Mouse (Mus musculus): Measurements from ENCODE around the gene Gtf2h5. TPM values are rescaled to one million over a fixed set of nuclear protein-coding genes. Genes with fewer than 3 reads are reported as not detected.

Gene Gtf2h5
- 169 and 174 TPM in 2 replicates for polyA plus RNA-seq (2016; fragmentation: Nextera tagmentation; extraction: Ambion mirVana)

GRCm38 (mm10) chr17:6079287-6080122, at the start of gene Gtf2h5, which contains the start of gene Serac1:
Gtf2h5 (plus strand) TSS chr17:6079786.
Serac1 (minus strand) TSS chr17:6079741.
- peak; percentile 96 for ATAC-seq (ENCODE audit: low FRiP score, low read depth)
- peaks cover 5% of the 10 kb centered on the region for H3K36me3 ChIP-seq
- WGBS: under 1% methylated on average over 70 of the region's 70 CpGs

GRCm38 (mm10) chr17:6035661-6036060, 43.9 kb upstream of the Gtf2h5 start:
- H3K4me1 ChIP-seq: no peaks in the 10 kb centered on the region
- no peak for ATAC-seq (ENCODE audit: low FRiP score, low read depth)
- WGBS: 44% methylated on average over 8 of the region's 8 CpGs

More at GRCm38 (mm10) chr17:6079287-6080122, at the start of gene Gtf2h5, which contains the start of gene Serac1:
- Histone ChIP-seq H3K9ac (peak within 1 kb of the TSS; percentile 78), H3K27me3 (replicated peaks) (no peaks in the 10 kb centered on the region), H3K9me3 (no peaks in the 10 kb centered on the region), H3K4me3 (peak within 1 kb of the TSS; percentile 74), H3K27ac (peak within 1 kb of the TSS; percentile 62), H3K4me2 (replicated peaks) (peak within 1 kb of the TSS; percentile 81), H3K4me1 (peaks cover 11% of the 10 kb centered on the region)

GRCm38 (mm10) chr17:6036458-6036857, 43.1 kb upstream of the Gtf2h5 start:
- Histone ChIP-seq H3K4me1 (no peaks in the 10 kb centered on the region), H3K9me3 (no peaks in the 10 kb centered on the region), H3K36me3 (no peaks in the 10 kb centered on the region), H3K27me3 (replicated peaks) (no peaks in the 10 kb centered on the region), H3K4me3 (no peak overlapping the region), H3K9ac (no peak overlapping the region), H3K27ac (no peak overlapping the region), H3K4me2 (replicated peaks) (no peak overlapping the region)
- ATAC-seq (ENCODE audit: low FRiP score, low read depth): no peak
- 87% methylated on average over 8 of the region's 8 CpGs for WGBS

More at GRCm38 (mm10) chr17:6035661-6036060, 43.9 kb upstream of the Gtf2h5 start:
- no peak overlapping the region for H3K4me3 ChIP-seq
- no peaks in the 10 kb centered on the region for H3K36me3 ChIP-seq
- H3K27ac ChIP-seq: no peak overlapping the region
- H3K9me3 ChIP-seq: no peaks in the 10 kb centered on the region
- no peak overlapping the region for H3K9ac ChIP-seq
- no peak overlapping the region for H3K4me2 ChIP-seq (replicated peaks)
- H3K27me3 ChIP-seq (replicated peaks): no peaks in the 10 kb centered on the region

- no peaks in the 10 kb centered on the region for H3K27me3 ChIP-seq (replicated peaks)
- peaks cover 3% of the 10 kb centered on the region; the same call in 1 of the 2 replicates for H3K36me3 ChIP-seq
- no peak overlapping the region for H3K4me3 ChIP-seq
- no peak overlapping the region for H3K27ac ChIP-seq
- no peak overlapping the region for H3K4me2 ChIP-seq (replicated peaks)
- no peak overlapping the region for H3K9ac ChIP-seq
- H3K9me3 ChIP-seq: no peaks in the 10 kb centered on the region
- no peak for ATAC-seq (ENCODE audit: low FRiP score, low read depth)
- no peaks in the 10 kb centered on the region for H3K4me1 ChIP-seq
- 88% methylated on average over 11 of the region's 11 CpGs for WGBS
Observed at GRCm38 (mm10) chr17:6036872-6037271, 42.7 kb upstream of the Gtf2h5 start.

GRCm38 (mm10) chr17:6037507-6037906, 42.1 kb upstream of the Gtf2h5 start:
- Histone ChIP-seq H3K27ac (no peak overlapping the region), H3K4me3 (no peak overlapping the region), H3K36me3 (peaks cover 9% of the 10 kb centered on the region; the same call in 1 of the 2 replicates), H3K9me3 (no peaks in the 10 kb centered on the region), H3K4me1 (no peaks in the 10 kb centered on the region), H3K9ac (no peak overlapping the region), H3K4me2 (replicated peaks) (no peak overlapping the region), H3K27me3 (replicated peaks) (no peaks in the 10 kb centered on the region)
- WGBS: 89% methylated on average over 10 of the region's 10 CpGs
- no peak for ATAC-seq (ENCODE audit: low FRiP score, low read depth)

- H3K36me3 ChIP-seq: peaks cover 17% of the 10 kb centered on the region; the same call in 1 of the 2 replicates
- H3K9me3 ChIP-seq: no peaks in the 10 kb centered on the region
- no peak for ATAC-seq (ENCODE audit: low FRiP score, low read depth)
- H3K9ac ChIP-seq: no peak overlapping the region
- no peak overlapping the region for H3K4me2 ChIP-seq (replicated peaks)
- no peaks in the 10 kb centered on the region for H3K27me3 ChIP-seq (replicated peaks)
- no peak overlapping the region for H3K4me3 ChIP-seq
- H3K27ac ChIP-seq: no peak overlapping the region
- no peaks in the 10 kb centered on the region for H3K4me1 ChIP-seq
- 64% methylated on average over 4 of the region's 4 CpGs for WGBS
Observed at GRCm38 (mm10) chr17:6052801-6053200, 26.8 kb upstream of the Gtf2h5 start.

GRCm38 (mm10) chr17:6054934-6055355, 24.6 kb upstream of the Gtf2h5 start:
- Histone ChIP-seq H3K9me3 (no peaks in the 10 kb centered on the region), H3K27me3 (replicated peaks) (no peaks in the 10 kb centered on the region), H3K9ac (no peak overlapping the region), H3K27ac (no peak overlapping the region), H3K4me3 (no peak overlapping the region), H3K4me2 (replicated peaks) (no peak overlapping the region), H3K4me1 (no peaks in the 10 kb centered on the region), H3K36me3 (peaks cover 11% of the 10 kb centered on the region; the same call in 1 of the 2 replicates)
- ATAC-seq (ENCODE audit: low FRiP score, low read depth): no peak
- WGBS: 20% methylated on average over 5 of the region's 5 CpGs

- ATAC-seq (ENCODE audit: low FRiP score, low read depth): no peak
- 89% methylated on average over 8 of the region's 8 CpGs for WGBS
- no peaks in the 10 kb centered on the region for H3K27me3 ChIP-seq (replicated peaks)
- H3K9ac ChIP-seq: no peak overlapping the region
- no peaks in the 10 kb centered on the region for H3K4me1 ChIP-seq
- no peak overlapping the region for H3K4me2 ChIP-seq (replicated peaks)
- H3K9me3 ChIP-seq: no peaks in the 10 kb centered on the region
- H3K36me3 ChIP-seq: peaks cover 48% of the 10 kb centered on the region
- H3K27ac ChIP-seq: no peak overlapping the region
- no peak overlapping the region for H3K4me3 ChIP-seq
Observed at GRCm38 (mm10) chr17:6062793-6063192, 16.8 kb upstream of the Gtf2h5 start.

- ATAC-seq (ENCODE audit: low FRiP score, low read depth): no peak
- no peak overlapping the region for H3K4me2 ChIP-seq (replicated peaks)
- no peak overlapping the region for H3K9ac ChIP-seq
- H3K4me1 ChIP-seq: no peaks in the 10 kb centered on the region
- WGBS: 87% methylated on average over 5 of the region's 5 CpGs
- H3K27me3 ChIP-seq (replicated peaks): no peaks in the 10 kb centered on the region
- H3K9me3 ChIP-seq: no peaks in the 10 kb centered on the region
- peaks cover 48% of the 10 kb centered on the region for H3K36me3 ChIP-seq
- no peak overlapping the region for H3K27ac ChIP-seq
- no peak overlapping the region for H3K4me3 ChIP-seq
Observed at GRCm38 (mm10) chr17:6063532-6063931, 16.1 kb upstream of the Gtf2h5 start.

GRCm38 (mm10) chr17:6066021-6066420, 13.6 kb upstream of the Gtf2h5 start:
- no peaks in the 10 kb centered on the region for H3K9me3 ChIP-seq
- H3K4me3 ChIP-seq: no peak overlapping the region
- no peaks in the 10 kb centered on the region for H3K27me3 ChIP-seq (replicated peaks)
- no peak for ATAC-seq (ENCODE audit: low FRiP score, low read depth)
- H3K4me1 ChIP-seq: no peaks in the 10 kb centered on the region
- H3K9ac ChIP-seq: no peak overlapping the region
- no peak overlapping the region for H3K27ac ChIP-seq
- no peak overlapping the region for H3K4me2 ChIP-seq (replicated peaks)
- 85% methylated on average over 2 of the region's 2 CpGs for WGBS
- H3K36me3 ChIP-seq: peaks cover 55% of the 10 kb centered on the region

- Histone ChIP-seq H3K27ac (no peak overlapping the region), H3K4me3 (no peak overlapping the region), H3K9me3 (no peaks in the 10 kb centered on the region), H3K36me3 (peaks cover 69% of the 10 kb centered on the region), H3K9ac (no peak overlapping the region), H3K4me2 (replicated peaks) (no peak overlapping the region), H3K4me1 (no peaks in the 10 kb centered on the region), H3K27me3 (replicated peaks) (no peaks in the 10 kb centered on the region)
- no peak for ATAC-seq (ENCODE audit: low FRiP score, low read depth)
- 96% methylated on average over 7 of the region's 7 CpGs for WGBS
Observed at GRCm38 (mm10) chr17:6067613-6068012, 12.0 kb upstream of the Gtf2h5 start.

GRCm38 (mm10) chr17:6069866-6070265, 9.7 kb upstream of the Gtf2h5 start:
- 92% methylated on average over 6 of the region's 6 CpGs for WGBS
- no peak overlapping the region for H3K4me3 ChIP-seq
- H3K9ac ChIP-seq: no peak overlapping the region
- H3K4me1 ChIP-seq: no peaks in the 10 kb centered on the region
- no peak overlapping the region for H3K27ac ChIP-seq
- ATAC-seq (ENCODE audit: low FRiP score, low read depth): no peak
- H3K4me2 ChIP-seq (replicated peaks): no peak overlapping the region
- H3K36me3 ChIP-seq: peaks cover 65% of the 10 kb centered on the region
- no peaks in the 10 kb centered on the region for H3K27me3 ChIP-seq (replicated peaks)
- H3K9me3 ChIP-seq: no peaks in the 10 kb centered on the region

Data from neural tube, embryonic 12.5 days (tissue).